In genomic region chr14:101607631-101608518, GRCm38 (mm10) we compare ENCODE assay signal across 8 mouse cellular contexts. TPM values are rescaled to one million over a fixed set of nuclear protein-coding genes. Genes with fewer than 3 reads are reported as not detected.
DNase-seq lines count a peak whose midpoint lies in the region; ATAC-seq and TF ChIP-seq lines count a peak whose summit lies in the region.

No protein-coding gene starts in this region.

- DNase-seq in adrenal gland, adult (ENCODE audit: inconsistent age in 2 of 2, low spot score in 1 of 2): peak; percentile 53 to 85
- no peak for DNase-seq in adrenal gland, adult 8-10 months
- DNase-seq in cerebellum, adult 2 months: peak; percentile 59 to 67
- peak; percentile 31 for DNase-seq in forelimb bud, embryonic 11.5 days (ENCODE audit: low read depth, low spot score)
- DNase-seq in hindbrain, embryonic 10.5 days (ENCODE audit: low spot score): peak; percentile 61
- peak; percentile 17 to 19 for DNase-seq in left cerebral cortex, adult 2 months (ENCODE audit: extremely low spot score in 1 of 2, low spot score in 2 of 2)
- peak; percentile 23 for DNase-seq in right cerebral cortex, postnatal 14 days

- peak; percentile 7 for ATAC-seq in megakaryocyte progenitor cell, adult 5-6 weeks (replicated peaks; ENCODE audit: poor library complexity)

- H3K4me1 ChIP-seq in cerebellum, adult 2 months (ENCODE audit: control insufficient read depth, insufficient read depth, low read length): no peaks in the 10 kb centered on the region
- peaks cover 21% of the 10 kb centered on the region for H3K4me1 ChIP-seq in hindbrain, embryonic 10.5 days (replicated peaks)

- TF ChIP-seq CTCF in cerebellum, adult 2 months (IDR thresholded peaks at IDR 0.05; ENCODE audit: borderline replicate concordance, insufficient read depth, low read depth, low read length): no peak
- TF ChIP-seq CTCF in left cerebral cortex, adult 2 months (IDR thresholded peaks at IDR 0.05): no peak; the same call in 1 of the 2 replicates

- peak overlapping the region; percentile 67 for H3K4me3 ChIP-seq in cerebellum, adult 2 months (replicated peaks; ENCODE audit: insufficient read depth, low read depth, low read length)
- H3K4me3 ChIP-seq in hindbrain, embryonic 10.5 days: peak overlapping the region; percentile 80
- peak overlapping the region; percentile 77 for H3K4me3 ChIP-seq in left cerebral cortex, adult 2 months

- WGBS in cerebellum, adult 2 months: under 1% methylated on average over 62 of the region's 62 CpGs
- WGBS in hindbrain, embryonic 10.5 days: under 1% methylated on average over 62 of the region's 62 CpGs

- H3K36me3 ChIP-seq in hindbrain, embryonic 10.5 days: no peaks in the 10 kb centered on the region

- intact Hi-C loops in left cerebral cortex, adult 2 months (cut with DNase I): loop anchor here (2.0 to 5.0 kb wide), 2 partner anchors 45 to 146 kb away; partner anchors contain the start of gene Uchl3

- H3K27ac ChIP-seq in cerebellum, adult 2 months (ENCODE audit: insufficient read depth, low read length): peak overlapping the region; percentile 60
- H3K27ac ChIP-seq in hindbrain, embryonic 10.5 days: peak overlapping the region; percentile 86
- peak overlapping the region; percentile 70 for H3K27ac ChIP-seq in left cerebral cortex, adult 2 months

- H3K27me3 ChIP-seq in cerebellum, adult 2 months (ENCODE audit: control insufficient read depth, insufficient read depth, low read length): no peaks in the 10 kb centered on the region
- peaks cover 20% of the 10 kb centered on the region for H3K27me3 ChIP-seq in hindbrain, embryonic 10.5 days (ENCODE audit: insufficient read depth, poor library complexity, severe bottlenecking)

- no peak for TF ChIP-seq POLR2A in cerebellum, adult 2 months (IDR thresholded peaks at IDR 0.05; ENCODE audit: borderline replicate concordance, insufficient read depth, low read length)

- no peaks in the 10 kb centered on the region for H3K9me3 ChIP-seq in hindbrain, embryonic 10.5 days

RNA-seq across cellular contexts. Expression of gene Tbc1d4, which starts 1.1 kb away (rescaled TPM):
- 10 to 100 TPM; 48.0 to 83.2 (median 63.8) TPM for total RNA-seq in adrenal gland, adult 8-10 months (2022)
- 35.9 and 42.6 TPM in 2 replicates for polyA plus RNA-seq in cerebellum, adult 2 months (2012; rRNA removed)
- polyA plus RNA-seq in hindbrain, embryonic 10.5 days (2016; fragmentation: Nextera tagmentation; extraction: Ambion mirVana): 4.8 and 6.0 TPM in 2 replicates
- total RNA-seq in left cerebral cortex, adult 2 months (2021): 10 to 100 TPM; 10.6 to 11.3 TPM
- 9.4 and 11.5 TPM in 2 replicates for total RNA-seq in megakaryocyte progenitor cell, adult 5-6 weeks (2015)
- total RNA-seq in megakaryocyte progenitor cell, adult 5-6 weeks (2017): 7.5 and 8.1 TPM in 2 replicates

RNA-seq across cellular contexts. Expression of gene Commd6, which starts 32.6 kb away (rescaled TPM):
- total RNA-seq in adrenal gland, adult 8-10 months (2022): 100 to 1,000 TPM in 1 of 4 experiments, 10 to 100 TPM in 3; 76.0 to 102 (median 93.9) TPM
- 58.6 and 60.0 TPM in 2 replicates for polyA plus RNA-seq in cerebellum, adult 2 months (2012; rRNA removed)
- 112 and 119 TPM in 2 replicates for polyA plus RNA-seq in hindbrain, embryonic 10.5 days (2016; fragmentation: Nextera tagmentation; extraction: Ambion mirVana)
- total RNA-seq in left cerebral cortex, adult 2 months (2021): 10 to 100 TPM; 54.5 to 59.7 TPM
- 45.3 and 59.3 TPM in 2 replicates for total RNA-seq in megakaryocyte progenitor cell, adult 5-6 weeks (2015)
- 21.8 and 39.9 TPM in 2 replicates for total RNA-seq in megakaryocyte progenitor cell, adult 5-6 weeks (2017)

RNA-seq across cellular contexts. Expression of gene Uchl3, which starts 45.9 kb away (rescaled TPM):
- 10 to 100 TPM; 28.1 to 41.6 (median 34.7) TPM for total RNA-seq in adrenal gland, adult 8-10 months (2022)
- 47.2 and 48.4 TPM in 2 replicates for polyA plus RNA-seq in cerebellum, adult 2 months (2012; rRNA removed)
- polyA plus RNA-seq in hindbrain, embryonic 10.5 days (2016; fragmentation: Nextera tagmentation; extraction: Ambion mirVana): 171 and 172 TPM in 2 replicates
- 10 to 100 TPM; 37.5 to 40.1 TPM for total RNA-seq in left cerebral cortex, adult 2 months (2021)
- total RNA-seq in megakaryocyte progenitor cell, adult 5-6 weeks (2015): 105 and 128 TPM in 2 replicates
- total RNA-seq in megakaryocyte progenitor cell, adult 5-6 weeks (2017): 56.0 and 81.0 TPM in 2 replicates
